18 mouse cellular contexts compared by ENCODE assay signal in genomic region chr14:25741840-25742367, GRCm38 (mm10). TPM values are rescaled to one million over a fixed set of nuclear protein-coding genes. Genes with fewer than 3 reads are reported as not detected.
DNase-seq lines count a peak whose midpoint lies in the region; ATAC-seq and TF ChIP-seq lines count a peak whose summit lies in the region.
"Had no signal": no experiment of that assay in that cellular context is flagged by ENCODE, and none has a peak within 500 bp of the region (broad histone marks: within the 10 kb centered on the region; RNA-seq: fewer than 3 reads in every experiment).

No protein-coding gene starts in this region.

- intact Hi-C loops in gastrocnemius, adult 2 months (cut with DNase I): no loop called here

- no peak for DNase-seq in gastrocnemius, adult 2 months
- no peak for DNase-seq in gastrocnemius, adult 8-10 months (ENCODE audit: low spot score in 2 of 2)
- no peak for DNase-seq in lung, embryonic 14.5 days
- no peak for DNase-seq in lung, adult 18-20 months
- DNase-seq in CH12.LX (ENCODE audit: extremely low read depth): peak; percentile 24
- DNase-seq in thymus, postnatal 25 days: peak; percentile 36
- DNase-seq in spleen, adult 18-20 months: no peak
- DNase-seq: adrenal gland, postnatal 10 days; cerebellum, adult 11 months; liver, embryonic 13.5 days; lung, postnatal 14 days; right cerebral cortex, postnatal 14 days had no signal

- dilution Hi-C loops in CH12.LX (cut with MboI; ENCODE audit: extremely low pct_ligation_motif_present, extremely low pct_unique_long_range_greater_than_20kb, low sequenced_read_pairs): no loop called here

- no peak for TF ChIP-seq POLR2A in CH12.LX (IDR thresholded peaks at IDR 0.05; ENCODE audit: low read depth, low read length)

- H3K4me3 ChIP-seq in gastrocnemius, adult 2 months: no peak overlapping the region
- H3K4me3 ChIP-seq in lung, embryonic 14.5 days (ENCODE audit: low read depth, low read length): no peak overlapping the region
- H3K4me3 ChIP-seq in CH12.LX (replicated peaks in 1 of 3; ENCODE audit: low read depth in 2 of 3, low read length in 2 of 3, poor library complexity in 1 of 3): no peak overlapping the region
- H3K4me3 ChIP-seq: erythroblast, embryonic 14.5 days; forebrain, embryonic 15.5 days; heart, embryonic 15.5 days; hindbrain, embryonic 10.5 days; kidney, embryonic 15.5 days; liver, embryonic 13.5 days had no signal

- no peaks in the 10 kb centered on the region for H3K27me3 ChIP-seq in lung, embryonic 14.5 days (ENCODE audit: insufficient read depth, low read length)
- H3K27me3 ChIP-seq in CH12.LX (replicated peaks): peaks cover 30% of the 10 kb centered on the region
- H3K27me3 ChIP-seq: forebrain, embryonic 15.5 days; heart, embryonic 15.5 days; kidney, embryonic 15.5 days; liver, embryonic 13.5 days had no signal

- peak overlapping the region; percentile 67; the same call in 1 of the 2 replicates for H3K27ac ChIP-seq in gastrocnemius, adult 2 months
- H3K27ac ChIP-seq in lung, embryonic 14.5 days (ENCODE audit: low read depth): no peak overlapping the region
- H3K27ac ChIP-seq in CH12.LX (ENCODE audit: insufficient read depth, low read depth): no peak overlapping the region
- H3K27ac ChIP-seq: forebrain, embryonic 15.5 days; heart, embryonic 15.5 days; kidney, embryonic 15.5 days; liver, embryonic 13.5 days had no signal

- no peak overlapping the region for H3K4me2 ChIP-seq in lung, embryonic 14.5 days
- no peak overlapping the region for H3K4me2 ChIP-seq in CH12.LX (ENCODE audit: insufficient read depth, low read depth, poor library complexity, severe bottlenecking)
- H3K4me2 ChIP-seq: forebrain, embryonic 15.5 days; heart, embryonic 15.5 days; kidney, embryonic 15.5 days; liver, embryonic 13.5 days had no signal

- ATAC-seq in lung, embryonic 14.5 days (ENCODE audit: insufficient read depth): no peak
- ATAC-seq: forebrain, embryonic 15.5 days; inflammation-experienced regulatory T-cells, adult 6 months had no signal

- no peaks in the 10 kb centered on the region for H3K79me2 ChIP-seq in CH12.LX (replicated peaks; ENCODE audit: control insufficient read depth, extremely low read depth, insufficient read depth, poor library complexity, severe bottlenecking)

- TF ChIP-seq CTCF in gastrocnemius, adult 2 months (IDR thresholded peaks at IDR 0.05): peak; percentile 19; the same call in 1 of the 2 replicates
- peak; percentile 36; the same call in 1 of the 2 replicates for TF ChIP-seq CTCF in lung, embryonic 14.5 days (IDR thresholded peaks at IDR 0.05; ENCODE audit: low read depth)
- TF ChIP-seq CTCF in CH12.LX (conservative IDR thresholded peaks at IDR 0.05 in 1 of 2, IDR thresholded peaks at IDR 0.05 in 1 of 2; ENCODE audit: low read depth in 2 of 2, low read length in 2 of 2): peak in 1 of 2 experiments; percentile 39; a peak in 2 of 4 replicates

- H3K36me3 ChIP-seq in lung, embryonic 14.5 days (ENCODE audit: insufficient read depth): peaks cover 33% of the 10 kb centered on the region
- H3K36me3 ChIP-seq in CH12.LX (replicated peaks in 1 of 2; ENCODE audit: control insufficient read depth in 1 of 2, insufficient read depth in 1 of 2, low read length in 1 of 2): no peaks in the 10 kb centered on the region
- H3K36me3 ChIP-seq: forebrain, embryonic 15.5 days; hindbrain, embryonic 10.5 days had no signal

- peaks cover 21% of the 10 kb centered on the region for H3K4me1 ChIP-seq in lung, embryonic 14.5 days (ENCODE audit: insufficient read depth)
- peaks cover 5 to 28% of the 10 kb centered on the region in 2 experiments for H3K4me1 ChIP-seq in CH12.LX (ENCODE audit: control insufficient read depth in 1 of 2, insufficient read depth in 2 of 2)

- 57% methylated on average over 5 of the region's 5 CpGs for WGBS in lung, embryonic 14.5 days

- peak; percentile 10 for TF ChIP-seq RAD21 in CH12.LX (IDR thresholded peaks at IDR 0.05; ENCODE audit: low read depth, low read length)

- no peak for TF ChIP-seq EP300 in CH12.LX (IDR thresholded peaks at IDR 0.05; ENCODE audit: low read length)

- H3K9me3 ChIP-seq in lung, embryonic 14.5 days (ENCODE audit: low read depth, low read length): no peaks in the 10 kb centered on the region
- no peaks in the 10 kb centered on the region for H3K9me3 ChIP-seq in CH12.LX (replicated peaks; ENCODE audit: low read length)
- H3K9me3 ChIP-seq: forebrain, embryonic 15.5 days; heart, embryonic 15.5 days; hindbrain, embryonic 10.5 days; kidney, embryonic 15.5 days; liver, embryonic 13.5 days had no signal

- H3K9ac ChIP-seq in lung, embryonic 14.5 days: no peak overlapping the region
- H3K9ac ChIP-seq in CH12.LX (ENCODE audit: insufficient read depth, low read depth): no peak overlapping the region
- H3K9ac ChIP-seq: forebrain, embryonic 15.5 days; heart, embryonic 15.5 days; kidney, embryonic 15.5 days; liver, embryonic 13.5 days had no signal

- in situ Hi-C loops in CH12.LX (cut with MboI; ENCODE audit: low pct_ligation_motif_present, low pct_unique_long_range_greater_than_20kb, low sequenced_read_pairs): no loop called here

TF ChIP-seq in CH12.LX, 34 proteins besides CTCF, POLR2A, EP300 and RAD21:
- TF ChIP-seq JUND (conservative IDR thresholded peaks at IDR 0.05; ENCODE audit: low read depth, low read length): no peak
- no peak for TF ChIP-seq RCOR1 (conservative IDR thresholded peaks at IDR 0.05; ENCODE audit: low read depth, low read length)
- peak; percentile 80 for TF ChIP-seq ZNF384 (IDR thresholded peaks at IDR 0.05; ENCODE audit: low read depth, low read length)
- TF ChIP-seq MAX (IDR thresholded peaks at IDR 0.05; ENCODE audit: low read length): no peak
- no peak for TF ChIP-seq JUN (IDR thresholded peaks at IDR 0.05; ENCODE audit: insufficient read depth, low read depth, low read length)
- TF ChIP-seq NELFE (IDR thresholded peaks at IDR 0.05; ENCODE audit: low read depth, low read length): no peak
TF ChIP-seq in CH12.LX: peak in this region for 1.

RNA-seq across cellular contexts. Expression of gene Zcchc24, which starts 26.9 kb away (rescaled TPM):
- total RNA-seq in gastrocnemius, adult 2 months (2021): 10 to 100 TPM; 40.6 to 59.3 TPM
- total RNA-seq in gastrocnemius, adult 8-10 months (2022): 10 to 100 TPM; 54.4 to 82.7 (median 64.0) TPM
- 29.6 and 29.8 TPM in 2 replicates for polyA plus RNA-seq in lung, embryonic 14.5 days (2014; fragmentation: Nextera tagmentation; extraction: Ambion mirVana)
- total RNA-seq in CH12.LX (2012; rRNA removed): 0.04 and 0.08 TPM in 2 replicates
- total RNA-seq in CH12.LX (2014; rRNA removed): 0.05 and 0.09 TPM in 2 replicates
- 0.40 and 0.44 TPM in 2 replicates for polyA plus RNA-seq in CH12.LX (2012; ENCODE audit: insufficient read length, low read depth)

RNA-seq across cellular contexts. Expression of gene Ppif, which starts 48.0 kb away (rescaled TPM):
- 10 to 100 TPM; 26.0 to 43.4 TPM for total RNA-seq in gastrocnemius, adult 2 months (2021)
- 10 to 100 TPM; 22.9 to 29.3 (median 28.8) TPM for total RNA-seq in gastrocnemius, adult 8-10 months (2022)
- 29.2 and 30.4 TPM in 2 replicates for polyA plus RNA-seq in lung, embryonic 14.5 days (2014; fragmentation: Nextera tagmentation; extraction: Ambion mirVana)
- total RNA-seq in CH12.LX (2012; rRNA removed): 29.1 and 38.3 TPM in 2 replicates
- 50.3 and 52.9 TPM in 2 replicates for total RNA-seq in CH12.LX (2014; rRNA removed)
- polyA plus RNA-seq in CH12.LX (2012; ENCODE audit: insufficient read length, low read depth): 99.3 and 106 TPM in 2 replicates

Comparison
In these comparisons a context has a peak if more than half of its experiments do, and no peak if none do; other contexts are left out.
1. DNase-seq: peak in CH12.LX (single experiment) and thymus, postnatal 25 days (single experiment); none in gastrocnemius, adult 2 months (single experiment), gastrocnemius, adult 8-10 months (0 of 2), lung, embryonic 14.5 days (single experiment), lung, adult 18-20 months (0 of 2) and spleen, adult 18-20 months (0 of 2).
2. RNA of gene Zcchc24, which starts 26.9 kb away (total RNA-seq): 54.4 to 82.7 TPM in gastrocnemius, adult 8-10 months and 40.6 to 59.3 TPM in gastrocnemius, adult 2 months; 0.04 to 0.09 TPM in CH12.LX; every median in the first group is over 10 times any median in the second.